Mouse (Mus musculus) forebrain, embryonic 11.5 days (tissue): ENCODE measurements around the gene Cer1. TPM values are rescaled to one million over a fixed set of nuclear protein-coding genes. Genes with fewer than 3 reads are reported as not detected.

Experiments
- ATAC-seq: fragments of 200-750 bp; cut with Nextera tagmentation; replicated peaks from 2 replicates; pipeline ENCODE4 v1.8.0; 2017; ENCODE audit warnings: moderate TSS enrichment; ENCODE audit not compliant: low FRiP score
- DNase-seq: peaks from one replicate; pipeline ENCODE4 v3.0.0-alpha.2; 2017; ENCODE audit warnings: low spot score
- H3K27ac ChIP-seq: fragments of 300-500 bp; sonication (generic); 2 replicates; pipeline ENCODE4 v1.5.1; 2014; ENCODE audit warnings: low read depth, low read length
- H3K27me3 ChIP-seq: fragments of 300-500 bp; sonication (generic); 2 replicates; pipeline ENCODE4 v1.6.1; 2014; ENCODE audit warnings: mild to moderate bottlenecking, low read length, mixed read lengths; ENCODE audit not compliant: control insufficient read depth, insufficient read depth
- H3K36me3 ChIP-seq: fragments of 300-500 bp; sonication (generic); 2 replicates; pipeline ENCODE4 v1.6.1; 2014; ENCODE audit warnings: mild to moderate bottlenecking, low read length, moderate library complexity, mixed read lengths; ENCODE audit not compliant: control insufficient read depth, insufficient read depth
- H3K4me1 ChIP-seq: fragments of 300-500 bp; sonication (generic); replicated peaks from 2 replicates; pipeline ENCODE4 v1.6.1; 2014; ENCODE audit warnings: low read length, mixed read lengths; ENCODE audit not compliant: control insufficient read depth, insufficient read depth
- H3K4me2 ChIP-seq: fragments of 300-500 bp; sonication (generic); 2 replicates; pipeline ENCODE4 v1.6.1; 2014; ENCODE audit warnings: low read depth, mild to moderate bottlenecking, low read length, moderate library complexity, mixed read lengths; ENCODE audit not compliant: severe bottlenecking
- H3K4me3 ChIP-seq: fragments of 300-500 bp; sonication (generic); 2 replicates; pipeline ENCODE4 v1.5.1; 2014; ENCODE audit warnings: low read depth, low read length
- H3K9ac ChIP-seq: fragments of 300-500 bp; sonication (generic); 2 replicates; pipeline ENCODE4 v1.6.1; 2014; ENCODE audit warnings: low read length
- H3K9me3 ChIP-seq: fragments of 300-500 bp; sonication (generic); 2 replicates; pipeline ENCODE4 v1.6.1; 2016; ENCODE audit warnings: low read length, mixed read lengths; ENCODE audit not compliant: control insufficient read depth
- WGBS: fragments of 180-500 bp; shearing (Covaris S2); extraction: QIAGEN DNeasy Blood & Tissue Kit; methylation state at CpG from one replicate; pipeline ENCODE4 v1.1.7; 2014; 5-methylcytosine and 5-hydroxymethylcytosine counted together
- polyA plus RNA-seq: library from polyadenylated mRNA; unstranded; fragments of >200 nt; fragmentation: Nextera tagmentation; extraction: Ambion mirVana; gene quantifications from 2 replicates; pipeline ENCODE4 v1.2.1, GENCODE M21; 2014

Cer1 gene
- not detected in 2 replicates for polyA plus RNA-seq

DNA sequence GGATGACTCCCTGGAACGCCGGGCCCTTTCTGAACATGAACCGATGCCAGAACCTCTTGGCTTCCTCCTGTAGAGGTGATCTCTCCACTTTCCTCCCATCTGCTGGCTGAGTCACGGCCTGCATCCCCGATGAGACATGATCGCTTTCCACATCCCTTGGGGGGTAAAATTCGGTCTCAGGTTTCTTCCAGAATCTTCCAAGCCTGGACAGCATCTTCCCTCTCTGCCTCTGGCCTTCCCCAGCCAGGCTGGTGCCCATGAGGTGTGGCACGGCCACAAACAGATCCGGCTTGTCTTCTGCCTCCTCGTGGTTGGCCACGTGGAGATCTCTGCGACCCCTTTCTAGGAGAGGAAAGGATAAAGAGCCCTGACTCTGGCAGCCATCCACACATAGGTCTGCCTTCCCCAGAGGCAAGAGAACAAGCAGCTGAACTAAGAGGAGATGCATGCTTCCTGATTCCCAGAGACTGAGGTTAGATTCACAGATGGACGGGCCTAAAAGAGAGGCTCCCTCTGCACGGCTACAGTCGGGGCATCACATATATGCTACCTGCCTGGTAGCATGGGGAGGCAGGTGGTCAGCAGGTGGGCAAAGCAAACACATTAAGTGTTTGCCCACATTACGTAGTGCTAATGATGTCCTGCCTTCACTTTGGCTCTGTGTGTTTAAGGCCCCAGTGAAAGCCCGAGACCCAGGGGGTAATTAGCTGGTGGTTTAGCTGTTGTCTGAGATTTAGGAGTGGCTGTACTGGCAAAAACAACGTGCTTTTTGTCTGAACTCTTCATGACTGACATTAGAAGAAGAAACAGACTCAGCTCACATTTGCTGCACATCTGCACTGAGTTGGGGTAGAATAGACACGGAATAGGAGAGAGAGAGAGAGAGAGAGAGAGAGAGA is at the start of gene Cer1:
Cer1 (minus strand) TSS at position 513 of the 899 bp plus-strand sequence.
- no peak within 1 kb of the TSS for H3K4me2 ChIP-seq
- no peak within 1 kb of the TSS for H3K27ac ChIP-seq
- 55% methylated on average over 19 of the region's 19 CpGs for WGBS
- H3K27me3 ChIP-seq: peaks cover 2% of the 10 kb centered on the region; the same call in 1 of the 2 replicates
- H3K9me3 ChIP-seq: no peaks in the 10 kb centered on the region
- ATAC-seq (no peak), DNase-seq (peak; percentile 52)
- no peaks in the 10 kb centered on the region for H3K36me3 ChIP-seq
- H3K9ac ChIP-seq: no peak within 1 kb of the TSS
- no peak within 1 kb of the TSS for H3K4me3 ChIP-seq
- H3K4me1 ChIP-seq: no peaks in the 10 kb centered on the region

- Histone ChIP-seq H3K27me3 (no peaks in the 10 kb centered on the region), H3K4me1 (no peaks in the 10 kb centered on the region), H3K36me3 (no peaks in the 10 kb centered on the region), H3K9me3 (no peaks in the 10 kb centered on the region), H3K4me2 (no peak overlapping the region), H3K4me3 (no peak overlapping the region), H3K27ac (no peak overlapping the region), H3K9ac (no peak overlapping the region)
- DNase-seq: no peak
- ATAC-seq: peak; percentile 84
- WGBS: 15% methylated on average over 5 of the region's 5 CpGs
Measured at GRCm38 (mm10) chr4:82934308-82934707, 49.4 kb upstream of the Cer1 start.

DNA sequence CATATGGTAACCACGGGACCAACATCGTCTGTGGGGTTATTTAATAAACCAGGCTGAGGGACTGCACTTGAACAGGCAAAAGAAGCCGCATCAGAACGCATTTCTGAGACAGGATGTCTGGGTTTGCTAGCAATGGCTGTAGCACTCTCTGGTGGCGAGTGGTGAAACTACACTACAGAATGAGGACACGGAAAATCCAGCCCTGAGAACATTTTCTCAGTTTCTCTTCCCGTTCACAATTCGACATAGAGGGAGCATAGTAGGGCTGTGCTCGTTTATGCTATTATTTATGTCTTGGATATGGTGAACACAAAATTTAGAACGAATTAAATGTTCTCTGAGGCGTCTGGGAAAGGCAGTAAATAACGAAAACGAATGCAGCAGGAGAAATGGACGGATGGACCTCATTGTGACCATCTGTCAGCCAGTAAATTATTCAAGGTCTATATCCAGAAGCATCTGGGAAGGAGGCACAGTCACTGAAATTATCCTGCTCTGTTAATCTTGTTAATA is 48.8 kb upstream of the Cer1 start:
- no peak overlapping the region for H3K27ac ChIP-seq
- DNase-seq: peak; percentile 79
- no peaks in the 10 kb centered on the region for H3K27me3 ChIP-seq
- WGBS: 17% methylated on average over 14 of the region's 14 CpGs
- peak; percentile 69; the same call in 1 of the 2 replicates for ATAC-seq
- H3K36me3 ChIP-seq: no peaks in the 10 kb centered on the region
- peak overlapping the region; percentile 15; the same call in 1 of the 2 replicates for H3K4me2 ChIP-seq
- H3K4me1 ChIP-seq: no peaks in the 10 kb centered on the region
- H3K4me3 ChIP-seq: no peak overlapping the region
- 0 out of 2 replicates have a peak overlapping the region, but pooled peaks have one; percentile 27 for H3K9ac ChIP-seq
- H3K9me3 ChIP-seq: no peaks in the 10 kb centered on the region

DNA sequence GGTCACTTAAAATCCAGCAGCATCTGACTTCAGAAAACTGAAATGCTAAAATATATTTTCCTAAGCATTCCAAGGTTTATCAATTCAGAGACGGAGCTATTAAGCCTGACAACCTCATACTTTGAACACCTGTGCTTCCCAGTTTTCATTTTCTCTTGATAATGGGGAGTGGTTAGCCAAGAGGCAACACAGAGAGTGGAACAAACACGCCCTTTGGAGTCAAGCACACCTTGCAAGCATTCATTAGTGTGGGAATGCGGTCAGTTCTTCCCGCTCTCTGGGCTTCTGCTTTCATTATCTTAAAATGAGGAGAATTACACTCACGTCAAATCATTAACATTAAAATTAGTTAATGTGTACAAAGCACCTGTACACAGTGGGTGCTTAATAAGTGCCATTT is 45.1 kb upstream of the Cer1 start:
- WGBS: 71% methylated on average over 5 of the region's 5 CpGs
- Histone ChIP-seq H3K4me1 (no peaks in the 10 kb centered on the region), H3K4me3 (no peak overlapping the region), H3K27ac (no peak overlapping the region), H3K9me3 (no peaks in the 10 kb centered on the region), H3K36me3 (no peaks in the 10 kb centered on the region), H3K27me3 (no peaks in the 10 kb centered on the region), H3K4me2 (no peak overlapping the region), H3K9ac (no peak overlapping the region)
- no peak for ATAC-seq
- no peak for DNase-seq

DNA sequence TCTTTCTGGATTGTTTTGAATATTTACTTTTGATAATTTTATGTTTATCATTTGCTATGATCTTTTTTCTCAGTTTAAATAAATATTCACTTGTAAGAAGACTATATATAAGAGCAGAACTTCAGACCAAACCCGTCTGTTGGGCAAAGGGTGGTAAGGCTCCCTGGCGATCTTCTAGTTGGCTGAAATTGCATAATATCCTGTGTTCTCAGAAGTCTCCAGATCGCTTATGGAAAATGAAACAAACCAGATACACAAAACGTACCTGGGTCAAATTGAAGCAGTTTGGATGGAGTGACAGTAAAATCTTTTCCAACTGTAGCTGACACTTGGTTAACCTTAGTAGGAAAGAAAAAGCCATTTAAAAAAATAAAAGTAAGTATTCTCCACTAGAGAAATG is 37.0 kb upstream of the Cer1 start:
- ATAC-seq: no peak
- Histone ChIP-seq H3K4me3 (no peak overlapping the region), H3K27ac (no peak overlapping the region), H3K4me1 (0 out of 2 replicates have a peak, but pooled peaks cover 4% of the 10 kb centered on the region), H3K4me2 (no peak overlapping the region), H3K9ac (no peak overlapping the region), H3K9me3 (no peaks in the 10 kb centered on the region), H3K27me3 (no peaks in the 10 kb centered on the region), H3K36me3 (no peaks in the 10 kb centered on the region)
- WGBS: 85% methylated on average over 4 of the region's 4 CpGs
- DNase-seq: no peak

- Histone ChIP-seq H3K9me3 (no peaks in the 10 kb centered on the region), H3K36me3 (no peaks in the 10 kb centered on the region), H3K9ac (no peak overlapping the region), H3K27ac (no peak overlapping the region), H3K4me2 (no peak overlapping the region), H3K27me3 (no peaks in the 10 kb centered on the region), H3K4me1 (peaks cover 16% of the 10 kb centered on the region; the same call in 1 of the 2 replicates), H3K4me3 (no peak overlapping the region)
- ATAC-seq: no peak
- WGBS: 73% methylated on average over 2 of the region's 2 CpGs
- DNase-seq: no peak
Measured at GRCm38 (mm10) chr4:82918625-82919024, 33.7 kb upstream of the Cer1 start.

GRCm38 (mm10) chr4:82916678-82917050 is 31.7 kb upstream of the Cer1 start:
- H3K27ac ChIP-seq: peak overlapping the region; percentile 74; the same call in 1 of the 2 replicates
- 25% methylated on average over 5 of the region's 5 CpGs for WGBS
- no peaks in the 10 kb centered on the region for H3K9me3 ChIP-seq
- H3K4me3 ChIP-seq: no peak overlapping the region
- no peaks in the 10 kb centered on the region for H3K36me3 ChIP-seq
- H3K9ac ChIP-seq: no peak overlapping the region
- peak; percentile 88 for ATAC-seq
- no peaks in the 10 kb centered on the region for H3K27me3 ChIP-seq
- DNase-seq: no peak
- peak overlapping the region; percentile 35; the same call in 1 of the 2 replicates for H3K4me2 ChIP-seq
- peaks cover 16% of the 10 kb centered on the region; the same call in 1 of the 2 replicates for H3K4me1 ChIP-seq

DNA sequence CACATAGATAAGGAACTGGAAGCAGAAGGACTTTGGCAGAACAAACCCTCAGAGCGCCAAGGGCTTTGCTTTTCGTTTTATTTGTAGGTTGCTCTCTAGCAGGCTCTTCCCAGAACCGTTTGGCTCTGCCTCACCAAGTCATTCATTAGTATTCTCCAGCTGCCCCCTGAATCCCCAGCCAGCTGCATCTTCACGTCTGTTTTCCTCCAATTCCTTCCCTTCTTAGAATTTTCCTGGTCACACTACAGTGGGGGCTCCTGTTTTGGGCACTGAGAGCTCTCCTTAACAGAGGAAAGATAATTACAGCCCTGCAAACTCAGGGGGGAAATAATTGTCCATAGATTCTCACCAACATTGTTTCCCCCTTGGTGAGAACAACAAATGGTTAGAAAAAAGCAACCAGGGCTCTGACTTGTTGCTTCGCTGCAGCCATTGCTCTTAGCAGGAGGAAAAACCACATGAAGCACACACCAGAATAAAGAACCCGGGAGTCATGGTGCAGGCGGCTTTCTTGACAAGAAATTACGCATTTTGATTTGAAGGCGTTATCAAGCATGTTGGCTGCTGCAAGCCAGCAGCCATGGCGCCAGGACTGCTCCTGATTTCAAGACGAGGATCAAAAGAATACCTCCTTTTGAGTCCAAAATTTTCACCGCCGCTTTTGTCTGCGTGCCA is 31.2 kb upstream of the Cer1 start:
- ATAC-seq (peak; percentile 45), DNase-seq (peak; percentile 78)
- Histone ChIP-seq H3K9ac (peak overlapping the region; percentile 43; the same call in 1 of the 2 replicates), H3K4me3 (no peak overlapping the region), H3K36me3 (no peaks in the 10 kb centered on the region), H3K9me3 (no peaks in the 10 kb centered on the region), H3K4me2 (peak overlapping the region; percentile 35; the same call in 1 of the 2 replicates), H3K27ac (peak overlapping the region; percentile 74), H3K27me3 (no peaks in the 10 kb centered on the region), H3K4me1 (peaks cover 16% of the 10 kb centered on the region; the same call in 1 of the 2 replicates)
- WGBS: 28% methylated on average over 14 of the region's 14 CpGs
